Mouse (Mus musculus) thymus, postnatal 10 days (tissue): Measurements from ENCODE around the gene Prrg2.

Experiments used
- DNase-seq, 2 experiments: peaks; one replicate each; pipeline ENCODE4 v3.0.0; 2021; ENCODE audit warnings: low spot score in 2 of 2

The Prrg2 gene

DNA sequence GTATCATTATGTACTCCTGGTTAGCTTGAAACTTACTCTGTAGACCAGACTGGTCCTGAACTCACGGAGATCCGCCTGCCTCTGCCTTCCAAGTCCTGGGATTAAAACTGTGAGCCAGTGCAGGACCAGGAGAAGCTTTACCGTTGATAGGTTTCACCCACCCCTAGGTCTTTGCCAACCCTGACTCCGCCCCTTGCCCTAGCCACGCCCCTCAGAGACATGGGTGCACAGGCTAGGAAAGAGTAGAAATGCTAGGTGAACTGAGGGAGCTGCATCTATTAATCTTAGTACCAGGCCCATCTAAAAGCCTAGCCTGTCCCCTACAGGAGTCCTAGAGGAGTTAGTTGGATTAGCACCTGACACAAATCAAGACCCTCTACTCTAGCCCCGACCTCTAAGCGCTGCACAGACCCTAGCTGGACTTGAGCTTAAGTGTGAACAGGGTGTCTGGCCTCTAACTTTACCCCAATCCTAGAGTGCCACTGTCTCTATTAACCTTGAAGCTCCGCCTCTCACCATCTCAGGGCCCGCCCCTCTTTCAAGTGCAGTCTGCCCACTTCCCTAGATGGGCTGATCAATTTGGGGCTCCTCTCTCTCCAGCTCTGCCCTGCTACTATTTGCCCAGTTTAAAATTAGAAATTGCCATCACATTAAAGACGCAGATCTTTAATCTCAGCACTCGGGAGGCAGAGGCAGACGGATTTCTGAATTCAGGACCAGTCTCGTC, 27.9 kb upstream of the Prrg2 start:
- no peak for DNase-seq

DNA sequence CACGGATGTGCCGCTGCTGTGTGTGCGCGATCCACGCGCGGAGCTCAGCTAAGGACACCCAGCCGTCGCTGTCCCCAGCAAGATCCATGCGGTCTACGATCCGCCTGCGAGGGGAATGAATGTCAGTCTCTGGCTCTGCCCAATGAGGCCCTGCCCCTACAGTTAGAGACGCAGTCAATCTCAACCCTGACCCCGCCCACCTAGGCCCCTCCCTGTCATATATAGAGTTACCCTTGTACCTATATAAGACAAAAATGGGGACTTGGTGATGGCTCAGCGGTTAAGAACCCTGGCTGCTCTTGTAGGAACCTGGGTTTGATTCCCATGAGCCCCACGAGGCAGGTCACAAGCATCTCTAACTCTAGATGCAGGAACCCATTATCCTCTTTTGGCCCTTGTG, 26.1 kb upstream of the Prrg2 start:
- DNase-seq, result no peak

DNA sequence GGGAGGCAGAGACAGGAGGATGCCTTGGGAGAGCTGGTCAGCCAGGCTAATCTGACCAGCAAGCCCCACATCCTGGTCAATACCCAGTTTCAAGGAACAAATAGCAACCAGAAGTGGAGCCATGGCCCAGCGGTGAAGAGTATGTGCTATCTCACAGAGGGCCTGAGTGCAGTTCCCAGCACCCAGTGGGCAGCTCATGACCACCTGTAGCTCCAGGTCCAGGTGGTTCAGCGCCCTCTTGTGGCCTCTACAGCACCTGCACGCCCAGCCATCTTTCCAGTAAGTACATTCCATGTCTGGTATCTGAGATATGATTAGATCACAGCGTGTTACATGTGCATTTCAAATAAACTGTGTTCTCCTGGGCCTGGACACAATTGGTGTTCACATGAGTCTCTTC, 23.6 kb upstream of the Prrg2 start:
- DNase-seq, result no peak

DNA sequence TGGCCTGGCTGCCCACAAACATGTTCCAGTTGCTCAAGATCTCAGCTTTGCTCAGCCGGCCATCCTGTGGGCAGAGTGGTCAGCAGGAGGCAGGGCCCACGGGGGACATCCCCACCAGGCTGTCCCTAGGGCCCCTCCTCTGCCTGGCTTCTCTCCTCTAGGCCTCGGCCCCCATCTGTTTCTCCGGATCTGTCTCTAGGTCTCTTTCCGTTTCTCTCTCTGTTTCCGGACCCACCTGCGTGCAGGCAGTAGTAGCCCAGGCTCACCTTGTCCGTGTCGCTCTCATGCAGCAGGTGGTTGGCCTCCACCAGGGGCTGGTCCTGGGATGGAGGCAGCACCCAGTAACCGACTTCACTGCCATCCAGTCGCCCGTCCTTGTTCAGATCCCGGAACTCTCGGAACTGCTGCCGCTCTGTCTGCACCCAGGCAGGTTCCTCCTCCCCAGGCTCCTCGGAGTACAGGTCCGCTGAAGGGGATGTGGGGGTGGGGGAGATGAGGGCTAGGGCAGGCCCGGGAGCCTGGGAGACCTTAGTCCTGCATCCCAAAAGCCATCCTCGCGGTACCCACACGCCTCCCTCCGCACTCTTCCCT, 20.9 kb upstream of the Prrg2 start:
- DNase-seq, result peak; percentile 20 to 32

DNA sequence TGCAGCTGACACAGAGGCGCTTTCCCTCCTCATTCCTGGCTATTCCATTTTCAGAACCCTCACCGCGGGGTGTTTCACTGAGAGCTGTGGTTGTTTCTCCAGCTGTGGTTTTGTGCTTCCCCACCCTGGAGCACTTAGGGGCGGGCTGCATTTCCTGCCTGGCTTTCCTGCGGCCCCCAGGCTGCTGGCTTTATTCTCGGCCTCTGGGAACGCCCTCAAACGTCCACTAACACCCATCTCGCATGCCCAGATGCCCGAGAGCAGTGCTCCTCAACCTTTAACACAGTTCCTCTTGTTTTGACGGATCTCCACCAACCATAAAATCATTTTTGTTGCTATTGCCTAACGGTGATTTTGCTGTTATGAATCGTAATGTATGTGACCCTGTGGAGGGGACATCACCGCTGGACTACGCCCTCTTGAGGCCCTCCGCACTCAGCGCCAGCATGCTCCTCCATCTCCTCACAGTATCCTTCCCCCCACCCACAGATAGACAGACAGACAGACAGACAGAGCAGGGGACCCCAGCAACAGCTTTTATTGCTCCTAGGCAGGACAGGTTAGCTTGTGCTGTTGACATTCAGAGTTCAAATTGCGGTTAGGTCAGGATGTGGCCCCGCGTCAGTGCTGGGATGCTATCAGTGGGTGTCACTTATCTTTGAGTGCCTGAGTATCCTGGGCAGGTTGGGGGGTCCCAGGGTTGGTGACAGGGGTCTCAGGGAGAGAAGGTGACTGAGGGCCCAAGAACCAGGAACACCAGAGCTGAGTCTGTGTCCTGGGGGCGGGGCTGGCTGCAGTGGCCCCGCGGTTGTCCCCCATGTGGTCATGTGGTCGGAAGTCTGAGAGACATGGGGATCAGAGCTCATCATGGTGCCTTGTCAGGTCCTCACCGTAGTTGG, 20.2 kb upstream of the Prrg2 start:
- DNase-seq, result peak; percentile 28 to 34

DNA sequence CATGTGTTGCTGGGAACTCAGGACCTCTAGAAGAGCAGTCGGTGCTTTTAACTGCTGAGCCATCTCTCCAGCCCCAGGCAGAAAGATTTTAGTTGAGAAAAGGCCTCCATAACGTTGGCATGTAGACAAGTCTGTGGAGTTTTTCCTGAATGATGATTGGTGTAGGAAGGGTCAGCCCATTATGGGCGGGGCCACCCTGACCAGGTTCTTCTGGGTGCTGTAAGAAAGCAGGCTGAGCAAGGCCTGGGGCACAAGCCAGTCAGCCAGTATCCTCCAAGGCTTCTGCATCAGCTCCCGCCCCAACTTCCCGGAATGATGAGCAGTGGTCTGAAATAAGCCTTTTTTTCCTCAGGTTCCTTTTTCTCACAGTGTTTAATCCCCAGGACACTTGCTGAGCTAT, 18.5 kb upstream of the Prrg2 start:
- no peak for DNase-seq

DNA sequence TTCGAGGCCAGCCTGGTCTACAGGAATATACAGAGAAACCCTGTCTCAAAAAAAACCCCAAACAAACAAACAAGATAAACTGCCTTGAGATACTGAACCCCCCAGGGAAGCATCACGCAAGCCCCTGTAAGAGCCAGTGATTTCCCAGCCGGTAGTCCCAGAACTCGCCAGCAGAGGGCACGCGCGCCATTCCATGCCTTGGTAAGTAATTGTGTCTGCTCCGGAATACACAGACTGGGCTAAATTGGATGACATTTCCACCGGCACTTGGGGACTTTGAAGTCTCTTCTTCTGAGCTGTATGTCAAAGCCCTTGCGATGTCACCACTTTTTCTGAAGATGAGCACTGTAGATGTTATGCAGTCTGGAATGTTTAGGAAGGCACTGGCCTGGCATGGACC, 17.4 kb upstream of the Prrg2 start:
- DNase-seq, result peak; percentile 82 to 94

DNA sequence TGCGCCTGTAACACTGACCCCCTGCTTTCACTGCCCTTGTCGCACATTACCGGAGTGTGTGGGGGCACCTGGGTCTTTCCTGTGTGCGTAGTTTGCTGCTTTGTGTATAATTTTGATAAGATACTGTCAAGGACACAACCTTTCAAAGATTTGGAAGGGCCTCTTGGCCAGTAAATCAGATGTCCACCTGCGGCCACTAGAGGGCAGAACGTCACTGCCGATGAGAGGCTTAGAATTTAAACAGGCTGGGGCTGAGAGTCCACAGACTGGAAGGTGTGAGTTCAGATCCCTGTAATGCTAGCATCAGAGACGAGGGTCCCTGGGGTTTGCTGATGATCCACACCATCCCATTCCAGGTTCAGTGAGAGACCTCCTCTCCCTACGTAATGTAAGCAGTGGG, 16.0 kb upstream of the Prrg2 start:
- DNase-seq, result peak; percentile 52 to 76

DNA sequence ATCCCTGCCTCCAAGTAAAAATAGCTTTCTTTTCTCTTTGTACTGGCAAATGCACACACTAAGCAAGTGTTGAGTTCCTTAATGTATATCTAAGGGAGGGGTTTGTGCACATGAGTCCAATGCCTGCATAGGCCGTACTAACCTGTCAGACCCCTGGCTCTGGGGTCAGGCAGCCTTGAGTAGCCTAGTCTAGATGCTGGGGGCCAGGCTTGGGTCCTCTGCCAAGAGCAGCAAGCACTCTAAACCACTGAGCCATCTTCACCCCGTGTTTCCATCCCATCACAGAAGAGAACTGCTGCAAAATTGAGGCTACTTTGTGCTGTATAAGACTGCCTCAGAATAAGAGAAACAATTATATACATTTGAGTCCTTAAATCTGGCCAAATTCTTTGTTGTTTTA, 15.4 kb upstream of the Prrg2 start:
- no peak for DNase-seq

DNA sequence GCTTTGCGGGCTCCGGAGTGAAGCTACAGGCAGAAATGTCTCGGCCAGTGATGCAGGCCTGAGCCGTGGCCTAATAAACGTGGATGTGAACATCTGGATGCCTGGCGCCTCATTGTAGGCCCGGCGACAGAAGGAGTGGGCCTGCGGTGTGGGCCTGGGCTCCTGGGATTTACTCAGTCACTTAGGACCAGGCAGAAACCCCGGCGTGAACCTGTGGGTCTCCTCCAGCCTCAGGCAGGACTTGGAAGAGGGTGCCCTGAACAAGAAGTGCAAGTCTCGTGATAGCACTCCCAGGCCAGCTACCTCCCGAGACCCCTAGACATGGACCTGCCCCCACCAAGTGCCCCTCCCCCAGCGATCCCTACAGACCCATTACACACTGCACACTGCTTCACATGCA, 14.8 kb upstream of the Prrg2 start:
- DNase-seq, result no peak

DNA sequence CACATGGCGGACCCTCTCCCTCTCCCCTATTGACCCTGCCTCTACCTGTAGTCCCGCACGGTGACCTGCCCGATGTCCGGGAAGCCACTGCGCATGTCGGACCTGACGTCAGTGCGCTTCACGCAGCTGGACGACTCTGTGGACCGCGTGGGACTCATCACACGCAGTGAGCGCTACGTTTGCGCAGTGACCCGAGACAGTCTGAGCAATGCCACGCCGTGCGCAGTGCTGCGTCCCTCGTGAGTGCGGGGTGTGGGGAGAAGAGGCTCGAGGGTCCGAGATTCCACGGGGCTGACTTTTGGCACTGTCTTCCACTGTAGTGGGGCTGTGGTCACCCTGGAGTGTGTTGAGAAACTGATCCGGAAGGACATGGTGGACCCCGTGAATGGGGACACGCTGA, 14.0 kb upstream of the Prrg2 start:
- DNase-seq, result no peak

DNA sequence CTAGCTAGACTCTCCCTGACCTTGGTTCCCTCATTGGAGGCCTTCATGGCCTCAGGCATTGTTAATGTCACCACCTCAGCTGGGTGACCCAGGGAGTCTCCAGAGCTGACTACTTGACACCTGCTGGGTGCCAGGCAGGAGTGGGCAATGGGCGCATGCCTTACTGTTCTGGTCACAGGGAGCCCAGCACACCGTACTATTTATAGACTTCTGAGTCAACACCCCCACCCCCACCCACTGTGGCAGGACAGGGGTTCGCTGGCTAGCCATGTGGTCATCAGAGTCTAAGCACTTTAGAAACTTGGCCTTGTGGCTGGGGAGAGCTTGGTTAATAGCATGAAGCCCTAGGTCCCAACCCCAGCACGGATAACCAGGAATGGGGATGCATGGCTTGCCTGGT, 12.9 kb upstream of the Prrg2 start:
- DNase-seq, result no peak

DNA sequence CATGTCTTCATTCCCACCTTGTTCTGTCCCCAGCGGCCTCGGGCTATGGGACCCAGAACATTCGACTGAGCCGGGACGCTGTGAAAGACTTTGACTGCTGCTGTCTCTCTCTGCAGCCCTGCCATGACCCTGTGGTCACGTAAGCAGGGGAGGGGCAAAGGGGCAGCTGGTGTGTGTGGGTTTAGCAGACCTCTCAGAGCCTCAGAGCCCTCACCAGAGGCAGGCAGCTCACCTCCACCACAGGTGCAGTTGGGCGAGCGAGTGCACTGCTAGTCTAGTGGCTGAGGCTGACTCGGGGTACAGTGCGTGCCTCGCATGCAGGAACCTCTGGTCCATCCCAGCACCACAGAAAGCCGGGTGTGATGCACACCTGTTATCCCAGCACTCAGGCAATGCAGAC, 11.5 kb upstream of the Prrg2 start:
- DNase-seq, result no peak

DNA sequence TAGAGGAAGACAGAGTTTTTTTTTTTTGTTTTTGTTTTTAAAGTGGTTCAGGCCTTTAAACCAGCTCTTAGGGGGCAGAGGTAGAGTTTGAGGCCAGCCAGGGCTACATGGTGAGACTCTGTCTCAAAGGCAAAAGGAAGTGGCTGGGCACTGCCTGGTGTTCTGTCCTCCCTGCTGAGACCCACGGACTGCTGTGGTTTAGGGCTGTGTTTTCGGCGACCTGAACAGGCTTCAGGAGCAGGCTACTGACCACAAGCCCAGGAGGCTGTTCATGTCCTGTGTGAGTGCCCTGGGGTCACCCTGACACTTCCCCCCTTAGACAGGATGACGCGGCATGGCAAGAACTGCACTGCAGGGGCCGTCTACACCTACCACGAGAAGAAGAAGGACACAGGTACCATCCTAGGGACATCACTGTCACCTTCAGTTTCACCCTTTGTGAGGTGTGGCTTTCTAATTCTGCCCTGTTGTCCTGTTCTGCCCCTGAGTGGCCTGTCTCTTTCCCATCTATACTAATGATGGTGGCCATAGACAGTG, 10.8 kb upstream of the Prrg2 start:
- DNase-seq, result no peak

DNA sequence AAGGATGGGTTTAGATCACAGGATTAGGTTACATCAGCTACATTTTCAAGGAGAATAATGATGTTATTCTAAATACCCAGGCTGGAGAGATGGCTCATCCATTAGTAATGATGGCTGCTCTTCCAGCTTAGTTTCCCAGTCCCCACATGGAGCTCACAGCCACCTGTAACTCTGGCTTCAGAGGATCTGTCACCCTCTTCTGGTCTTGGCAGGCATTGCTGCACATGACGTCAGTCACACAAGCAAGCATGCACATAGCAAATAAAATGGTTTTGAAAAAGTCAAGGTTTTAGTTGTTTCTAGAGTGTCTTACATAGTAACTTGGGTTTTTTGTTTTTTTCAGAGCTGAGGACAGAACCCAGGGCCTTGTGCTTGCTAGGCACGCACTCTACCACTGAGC, 9.8 kb upstream of the Prrg2 start:
- DNase-seq, result no peak

DNA sequence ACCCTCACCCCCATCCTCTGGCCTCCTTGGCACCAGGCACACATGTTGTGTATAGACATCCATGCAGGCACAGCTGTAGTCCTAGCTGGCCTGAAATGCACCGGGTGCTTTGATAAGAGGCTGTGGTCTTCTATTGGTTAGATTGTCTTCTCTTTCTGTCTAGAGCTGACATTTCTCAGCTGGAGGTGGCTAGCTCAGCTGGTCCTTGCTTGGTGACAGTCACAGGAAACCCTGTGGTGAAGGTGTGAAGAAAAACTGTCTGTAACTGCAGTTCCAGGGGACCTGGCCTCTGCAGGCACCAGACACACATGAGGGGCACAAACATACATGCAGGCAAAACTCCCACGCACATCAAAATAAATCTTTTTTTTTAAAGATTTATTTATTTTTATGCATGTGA, 7.2 kb upstream of the Prrg2 start:
- DNase-seq, result no peak

DNA sequence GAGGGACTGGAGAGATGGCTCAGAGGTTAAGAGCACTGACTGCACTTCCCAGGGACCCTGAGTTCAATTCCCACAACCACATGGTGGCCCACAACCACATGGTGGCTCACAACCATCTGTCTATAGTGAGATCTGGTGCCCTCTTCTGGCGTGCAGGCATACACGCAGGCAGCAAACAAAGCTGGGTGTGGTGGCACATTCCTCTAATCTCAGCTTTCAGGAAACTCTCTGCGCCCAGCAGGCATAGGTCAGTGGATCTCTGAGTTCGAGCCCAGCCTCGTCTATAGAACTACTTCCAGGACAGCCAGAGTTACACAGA, 5.5 kb upstream of the Prrg2 start:
- peak; percentile 47 to 70 for DNase-seq

DNA sequence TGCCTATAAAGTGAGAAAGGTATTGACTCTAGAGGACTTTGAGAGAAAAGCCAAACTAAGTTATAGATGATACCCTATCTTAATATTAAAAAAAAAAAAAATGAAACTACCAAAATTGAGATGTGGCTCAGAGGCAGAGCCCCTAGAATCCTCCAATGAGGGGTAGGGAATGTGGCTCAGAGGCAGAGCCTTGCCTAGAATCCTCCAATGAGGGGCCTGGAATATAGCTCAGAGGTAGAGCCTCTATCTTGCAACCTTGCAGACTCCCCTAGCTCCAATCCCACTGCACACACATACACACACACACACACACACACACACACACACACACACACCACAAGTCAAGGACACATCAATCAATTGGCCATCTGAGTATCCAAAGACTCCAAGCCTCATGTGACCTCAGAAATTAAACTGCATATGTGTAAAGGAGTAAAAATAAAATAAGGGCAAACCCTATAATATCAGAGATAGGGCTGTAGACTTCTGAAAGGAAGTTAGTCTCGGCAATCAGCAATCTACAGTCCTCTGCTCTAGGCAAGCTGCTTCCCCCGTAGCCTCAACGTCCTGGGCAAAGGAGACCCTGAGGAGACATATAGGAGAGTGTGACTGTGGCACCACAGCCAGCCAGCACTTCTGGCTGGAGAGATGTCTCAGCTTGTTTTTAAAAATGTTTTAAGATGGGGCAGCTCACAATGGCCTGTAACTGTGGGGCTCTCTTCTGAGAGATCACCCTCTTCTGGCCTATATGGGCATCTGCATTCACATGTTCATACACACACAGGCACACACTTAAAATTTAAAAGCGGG, 4.9 kb upstream of the Prrg2 start:
- no peak for DNase-seq

DNA sequence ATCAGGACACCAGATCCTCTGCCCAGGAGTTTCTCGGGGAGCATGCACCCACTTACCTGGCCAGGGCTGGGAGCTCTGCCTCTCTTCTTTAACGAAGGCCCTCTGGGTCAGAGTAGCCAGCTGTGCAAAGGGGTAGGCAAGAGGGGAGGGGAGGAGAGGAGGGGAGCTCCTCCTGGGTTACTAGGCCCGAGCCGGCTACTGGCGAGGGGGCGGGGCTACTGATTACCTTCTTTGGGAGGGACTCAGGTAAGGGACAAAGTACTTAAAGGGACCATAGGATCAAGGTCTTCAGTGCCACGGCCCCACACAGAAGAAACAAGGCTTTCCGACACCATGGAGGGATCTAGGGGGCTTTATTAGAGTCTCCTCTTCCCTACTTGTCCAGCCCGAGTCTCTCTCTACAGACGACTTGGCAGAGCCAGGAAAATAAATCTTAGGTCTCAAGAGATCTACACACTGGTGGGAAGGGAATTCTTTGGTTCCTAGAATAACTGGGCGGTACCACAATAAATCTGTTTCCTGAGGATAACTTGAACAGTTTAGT, 873 bp downstream of the Prrg2 start:
- no peak for DNase-seq

DNA sequence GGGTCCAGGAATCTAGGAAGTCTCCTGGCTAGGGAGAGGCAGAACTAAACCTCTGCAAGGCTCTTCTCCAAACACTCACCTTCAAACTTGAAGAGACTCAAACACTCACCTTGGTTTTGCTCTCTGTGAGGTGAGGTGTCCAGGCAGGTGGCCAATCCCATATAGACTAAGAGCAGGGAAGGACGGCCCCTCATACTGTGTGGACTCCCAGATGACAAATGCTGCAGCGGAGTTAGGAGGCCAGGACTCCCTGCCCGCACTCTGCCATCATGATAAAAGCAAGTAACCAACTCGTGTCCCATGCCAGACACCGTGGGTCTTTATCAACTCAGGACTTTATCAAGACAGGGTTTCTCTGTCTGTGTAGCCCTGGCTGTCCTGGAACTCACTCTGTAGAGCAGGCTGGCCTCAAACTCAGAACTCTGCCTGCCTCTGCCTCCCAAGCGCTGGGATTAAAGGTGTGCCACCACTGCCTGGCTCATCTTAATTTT, 1.8 kb downstream of the Prrg2 start:
- DNase-seq, result no peak
